Mouse (Mus musculus) 3134 (cell line): Measurements from ENCODE around the gene Jmjd7.

Experiments
- DNase-seq: peaks from one replicate; pipeline ENCODE4 v3.0.0-alpha.2; 2011; ENCODE audit warnings: low spot score; ENCODE audit not compliant: insufficient read length; ENCODE audit errors: extremely low read depth

The Jmjd7 gene

GRCm38 (mm10) chr2:120055923-120056322, 28.6 kb downstream of the Jmjd7 start:
- no peak for DNase-seq

GRCm38 (mm10) chr2:120058818-120059217, 31.5 kb downstream of the Jmjd7 start:
- DNase-seq: no peak

DNA sequence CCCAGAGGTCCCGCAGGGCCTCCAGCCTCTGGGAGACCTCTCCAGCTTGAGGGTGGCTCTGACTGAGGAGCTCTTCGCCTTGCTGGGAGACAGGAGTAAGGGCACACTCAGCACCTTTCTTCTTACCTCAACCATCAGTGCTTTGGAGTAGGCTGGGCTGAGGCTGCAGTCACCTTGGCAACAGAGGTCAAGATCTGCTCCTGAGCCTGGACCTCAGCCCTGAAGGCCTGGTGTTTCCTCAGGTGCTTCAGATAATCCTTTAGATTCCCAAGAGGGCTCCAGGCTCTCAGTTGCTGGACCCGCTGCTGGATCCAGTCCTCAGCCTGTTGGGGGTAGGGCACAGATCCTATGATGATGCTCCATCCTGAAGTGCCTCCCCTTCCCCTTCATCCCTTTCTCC, 32.2 kb downstream of the Jmjd7 start:
- no peak for DNase-seq

- no peak for DNase-seq
Measured at GRCm38 (mm10) chr2:120060190-120060589, 32.9 kb downstream of the Jmjd7 start.

GRCm38 (mm10) chr2:120060651-120061050, 33.4 kb downstream of the Jmjd7 start:
- no peak for DNase-seq

DNA sequence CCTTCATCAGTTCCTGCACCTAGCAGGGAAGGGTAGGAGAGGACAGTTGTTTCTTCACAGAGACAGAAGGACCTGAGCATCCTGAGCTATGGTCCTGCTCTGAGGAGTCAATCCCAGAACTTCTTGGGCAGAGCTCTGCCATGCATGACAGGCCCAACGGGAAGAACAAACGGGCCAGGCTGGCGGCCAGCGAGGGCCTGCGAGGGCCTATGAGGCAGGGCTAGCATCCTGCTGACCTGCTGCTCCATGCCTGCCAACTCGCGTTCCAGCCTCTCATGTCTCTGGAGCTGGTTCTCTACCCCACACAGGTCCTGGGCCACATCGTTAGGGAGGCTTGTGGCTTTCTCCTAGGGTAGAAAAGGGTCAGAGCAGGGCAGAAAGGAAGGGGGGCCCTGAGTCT, 35.0 kb downstream of the Jmjd7 start:
- DNase-seq: no peak

DNA sequence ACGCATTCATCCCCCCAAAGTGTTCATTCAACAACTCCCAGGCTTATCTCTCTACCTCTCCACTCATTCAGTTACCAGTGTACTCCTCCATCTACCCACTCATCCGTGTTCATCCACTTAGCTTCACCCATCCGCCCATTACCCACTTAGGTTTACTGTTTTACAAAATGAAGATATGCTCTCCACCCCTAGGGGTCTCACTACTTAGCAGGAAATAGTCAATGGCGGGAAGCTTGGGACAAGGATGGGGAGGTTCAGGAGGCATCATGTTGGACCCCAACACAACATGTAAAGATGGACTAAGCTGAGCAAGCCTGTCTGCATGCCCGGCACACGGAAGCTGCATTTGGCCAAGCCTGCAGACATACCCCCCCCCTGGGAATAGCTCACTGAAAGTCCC, 37.4 kb downstream of the Jmjd7 start:
- DNase-seq: no peak

DNA sequence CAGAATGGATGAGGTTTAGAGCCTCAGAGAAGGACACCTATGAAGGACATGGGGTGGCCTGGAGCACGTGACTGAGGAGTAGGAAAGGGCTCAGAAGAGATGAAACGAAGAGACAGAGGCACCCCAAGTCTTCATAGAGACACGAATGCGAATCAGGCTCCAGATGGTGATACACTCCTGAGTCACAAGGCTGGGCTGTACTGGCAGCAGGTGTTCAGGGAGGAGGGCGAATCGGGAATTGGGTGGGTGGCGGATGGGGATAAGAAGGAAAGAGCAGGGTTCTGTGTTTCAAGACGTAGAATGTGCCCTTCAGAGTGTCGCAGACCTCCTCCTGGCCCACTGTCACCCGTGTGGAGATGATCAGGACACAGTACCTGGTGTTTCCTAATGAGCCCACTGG, 38.0 kb downstream of the Jmjd7 start:
- DNase-seq: no peak

GRCm38 (mm10) chr2:120066224-120066623, 38.9 kb downstream of the Jmjd7 start:
- no peak for DNase-seq

DNA sequence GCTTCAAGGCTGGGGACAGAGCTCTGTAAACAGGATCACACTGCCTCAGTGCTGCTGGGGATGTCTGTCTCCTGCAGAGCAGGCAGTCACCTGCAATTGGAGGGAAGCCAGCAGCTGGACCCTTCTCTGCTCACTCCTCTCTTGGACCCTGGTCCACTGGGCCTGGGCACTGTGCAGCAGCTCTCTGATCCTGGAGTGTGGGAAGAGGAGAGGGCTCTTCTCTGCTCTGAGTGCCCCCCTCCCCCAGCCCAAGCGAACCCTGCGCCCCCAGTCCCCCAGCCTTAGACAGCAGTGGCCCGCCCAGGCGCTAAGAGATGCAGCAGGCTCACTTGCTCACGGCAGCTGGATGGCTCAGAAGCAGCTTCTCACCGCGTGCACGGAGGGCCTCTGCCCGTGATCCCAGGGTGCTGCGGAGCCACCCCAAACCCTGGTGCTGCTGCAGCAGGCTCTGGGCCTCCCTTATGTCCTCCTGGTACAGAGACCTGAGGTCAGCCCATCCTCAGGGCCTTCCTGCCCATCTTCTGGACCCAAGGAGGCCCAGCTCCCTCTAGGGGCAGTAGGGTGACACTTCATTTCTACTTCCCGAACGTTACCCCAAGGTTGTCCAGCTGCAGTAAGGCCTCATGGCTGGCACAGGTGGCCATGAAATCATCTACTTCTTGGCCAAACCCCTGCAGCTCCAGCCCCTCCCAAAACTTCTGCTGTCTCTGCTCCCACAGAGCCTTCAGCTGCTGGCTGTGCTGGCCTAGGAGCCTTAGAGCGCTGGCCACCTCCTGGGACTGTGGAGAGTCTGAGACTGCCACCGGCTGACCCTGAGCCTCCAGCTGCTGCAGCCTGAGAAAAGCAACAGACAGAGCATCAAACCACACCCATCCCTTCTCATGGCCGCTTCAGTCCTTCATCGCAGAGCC, 41.5 kb downstream of the Jmjd7 start:
- no peak for DNase-seq

DNA sequence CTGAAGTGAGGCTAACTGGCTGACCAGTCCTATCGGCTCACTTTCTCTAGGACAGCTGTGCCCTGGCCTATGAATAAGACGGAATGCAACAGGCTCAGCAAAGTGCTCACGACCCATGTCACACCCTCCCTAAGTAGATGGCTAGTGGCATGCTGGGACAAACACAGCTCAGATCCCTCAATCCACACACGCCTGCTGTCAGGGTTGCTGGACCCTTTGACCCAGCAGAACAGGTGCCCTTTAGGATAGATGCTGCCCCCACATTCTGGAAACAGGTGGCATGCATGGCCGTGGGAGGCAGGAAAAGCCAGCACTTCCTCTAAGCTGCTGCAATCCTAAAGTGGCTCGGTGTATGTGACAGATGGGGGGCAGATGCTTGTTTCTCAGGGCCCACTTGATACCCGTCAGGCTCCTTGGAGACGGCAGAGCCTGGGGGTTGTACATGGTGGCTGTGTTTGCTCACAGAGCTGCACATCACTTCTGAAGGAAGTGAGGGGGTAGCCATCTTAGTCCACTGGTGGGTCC, 42.2 kb downstream of the Jmjd7 start:
- no peak for DNase-seq

GRCm38 (mm10) chr2:120074096-120074495, 46.8 kb downstream of the Jmjd7 start:
- no peak for DNase-seq

- DNase-seq: no peak
Measured at GRCm38 (mm10) chr2:120076076-120076705, 48.9 kb downstream of the Jmjd7 start.
